Mouse (Mus musculus): ENCODE results near the gene Dnajc15. TPM values are rescaled to one million over a fixed set of nuclear protein-coding genes. Genes with fewer than 3 reads are reported as not detected.

Gene Dnajc15
- polyA plus RNA-seq, 1 experiment from 2014 or later = 107 TPM

DNA sequence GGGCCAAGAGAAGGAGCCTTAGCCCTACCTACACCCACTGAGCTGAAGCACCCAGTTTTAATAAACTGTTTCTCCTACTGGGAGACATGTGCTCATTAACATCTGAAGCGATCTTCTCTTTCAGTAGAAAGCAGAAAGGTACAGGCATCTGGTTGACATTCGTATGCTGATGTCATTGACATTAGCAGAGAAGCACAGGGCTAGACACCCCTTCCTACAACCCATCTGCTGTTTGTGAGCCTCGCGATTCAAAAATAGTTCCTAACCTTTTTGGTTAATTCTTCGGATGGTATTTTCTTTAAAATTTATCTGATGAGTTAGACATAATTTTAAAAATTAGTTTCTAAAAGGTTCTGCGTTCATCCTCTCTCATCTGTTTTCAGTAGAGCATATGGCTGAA lies 81.9 kb downstream of the Dnajc15 start:
- no peak overlapping the region for H3K9ac ChIP-seq
- ATAC-seq (ENCODE audit: insufficient number of reproducible peaks, insufficient read depth, low FRiP score, low TSS enrichment, low read depth) = no peak
- no peaks in the 10 kb centered on the region for H3K36me3 ChIP-seq
- H3K27me3 ChIP-seq = no peaks in the 10 kb centered on the region
- H3K27ac ChIP-seq = no peak overlapping the region
- WGBS = 87% methylated on average over 6 of the region's 6 CpGs
- no peaks in the 10 kb centered on the region for H3K9me3 ChIP-seq
- peaks cover 13% of the 10 kb centered on the region for H3K4me1 ChIP-seq
- H3K4me2 ChIP-seq = no peak overlapping the region
- H3K4me3 ChIP-seq = no peak overlapping the region

DNA sequence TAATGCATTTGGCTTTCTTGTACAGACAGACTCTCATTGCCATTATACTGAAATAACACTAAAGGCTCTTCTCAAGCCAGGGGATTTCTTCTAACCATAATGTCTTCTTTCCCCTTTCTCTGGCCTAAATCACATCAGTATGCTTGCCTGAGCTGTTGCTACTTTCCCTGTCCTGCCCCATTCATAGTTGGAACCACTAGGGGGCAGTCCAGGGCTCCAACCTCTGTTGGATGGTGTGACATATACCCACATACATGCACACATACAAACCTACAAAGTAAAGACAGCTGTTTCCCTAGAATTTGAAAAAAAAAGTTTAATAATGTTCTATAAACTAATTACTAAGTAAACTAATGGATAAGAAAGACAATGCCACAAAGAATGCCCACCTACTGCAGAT lies 91.7 kb downstream of the Dnajc15 start:
- Histone ChIP-seq H3K4me3 (no peak overlapping the region), H3K4me2 (no peak overlapping the region)
- ATAC-seq (ENCODE audit: insufficient number of reproducible peaks, insufficient read depth, low FRiP score, low TSS enrichment, low read depth) = no peak

DNA sequence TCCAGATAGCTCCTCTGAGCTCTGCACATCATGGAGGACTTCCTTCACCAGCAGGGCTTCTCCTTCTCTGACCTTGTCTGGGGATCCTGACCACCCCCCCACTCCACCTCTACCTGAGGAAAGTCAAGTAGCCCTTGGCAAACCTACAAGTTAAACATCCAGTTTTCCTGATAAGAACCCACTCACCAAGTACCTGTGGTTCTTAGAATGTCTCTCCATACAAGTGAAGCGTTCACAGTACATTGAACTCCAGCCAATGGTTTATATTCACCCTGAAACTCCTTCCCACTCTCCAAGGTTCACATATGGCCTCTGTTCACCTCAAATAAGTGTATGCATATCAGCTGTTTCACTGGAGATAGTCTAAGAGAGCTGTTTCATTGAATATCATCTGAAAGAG lies 97.6 kb downstream of the Dnajc15 start:
- Histone ChIP-seq H3K4me3 (no peak overlapping the region), H3K9me3 (no peaks in the 10 kb centered on the region), H3K9ac (no peak overlapping the region), H3K4me2 (no peak overlapping the region), H3K27me3 (no peaks in the 10 kb centered on the region), H3K36me3 (no peaks in the 10 kb centered on the region), H3K4me1 (no peaks in the 10 kb centered on the region), H3K27ac (no peak overlapping the region)
- ATAC-seq (ENCODE audit: insufficient number of reproducible peaks, insufficient read depth, low FRiP score, low TSS enrichment, low read depth) = no peak
- 85% methylated on average over 1 of the region's 1 CpGs for WGBS

More for the DNA sequence above, 91.7 kb downstream of the Dnajc15 start:
- H3K9ac ChIP-seq = no peak overlapping the region
- H3K27me3 ChIP-seq = no peaks in the 10 kb centered on the region
- no peak overlapping the region for H3K27ac ChIP-seq
- H3K9me3 ChIP-seq = no peaks in the 10 kb centered on the region
- H3K36me3 ChIP-seq = no peaks in the 10 kb centered on the region
- H3K4me1 ChIP-seq = no peaks in the 10 kb centered on the region

GRCm38 (mm10) chr14:77776005-77776531 lies 98.9 kb downstream of the Dnajc15 start:
- H3K36me3 ChIP-seq = no peaks in the 10 kb centered on the region
- H3K4me3 ChIP-seq = no peak overlapping the region
- H3K9me3 ChIP-seq = no peaks in the 10 kb centered on the region
- no peak overlapping the region for H3K27ac ChIP-seq
- no peak overlapping the region for H3K4me2 ChIP-seq
- H3K4me1 ChIP-seq = no peaks in the 10 kb centered on the region
- H3K27me3 ChIP-seq = no peaks in the 10 kb centered on the region
- ATAC-seq (ENCODE audit: insufficient number of reproducible peaks, insufficient read depth, low FRiP score, low TSS enrichment, low read depth) = no peak
- H3K9ac ChIP-seq = no peak overlapping the region
- WGBS = 77% methylated on average over 11 of the region's 11 CpGs

DNA sequence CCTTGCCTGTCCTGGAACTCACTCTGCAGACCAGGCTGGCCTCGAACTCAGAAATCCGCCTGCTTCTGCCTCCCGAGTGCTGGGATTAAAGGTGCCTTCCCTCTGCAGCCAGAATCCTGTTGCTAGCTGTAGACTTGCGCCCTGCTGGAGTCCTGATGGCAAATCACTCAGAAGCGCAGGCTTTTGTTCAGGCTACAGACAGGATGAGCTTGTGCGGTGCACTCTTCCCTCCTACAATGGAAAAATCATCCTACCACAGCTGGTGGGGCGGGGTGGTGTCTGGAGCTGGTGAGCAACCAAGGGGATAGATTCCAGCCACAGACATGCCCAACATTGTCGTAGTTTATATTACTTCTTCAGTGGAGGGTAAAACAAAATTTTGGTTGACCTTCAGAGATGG lies 101.6 kb downstream of the Dnajc15 start:
- no peak for ATAC-seq (ENCODE audit: insufficient number of reproducible peaks, insufficient read depth, low FRiP score, low TSS enrichment, low read depth)
- Histone ChIP-seq H3K27me3 (no peaks in the 10 kb centered on the region), H3K9me3 (no peaks in the 10 kb centered on the region), H3K4me2 (no peak overlapping the region), H3K4me3 (no peak overlapping the region), H3K36me3 (no peaks in the 10 kb centered on the region), H3K9ac (no peak overlapping the region), H3K27ac (no peak overlapping the region), H3K4me1 (no peaks in the 10 kb centered on the region)
- WGBS = 88% methylated on average over 8 of the region's 8 CpGs

GRCm38 (mm10) chr14:77771626-77772025 lies 103.3 kb downstream of the Dnajc15 start:
- H3K36me3 ChIP-seq = no peaks in the 10 kb centered on the region
- H3K9ac ChIP-seq = no peak overlapping the region
- no peaks in the 10 kb centered on the region for H3K4me1 ChIP-seq
- WGBS = 53% methylated on average over 2 of the region's 2 CpGs
- no peaks in the 10 kb centered on the region for H3K27me3 ChIP-seq
- H3K9me3 ChIP-seq = no peaks in the 10 kb centered on the region
- H3K27ac ChIP-seq = no peak overlapping the region
- H3K4me3 ChIP-seq = no peak overlapping the region
- ATAC-seq (ENCODE audit: insufficient number of reproducible peaks, insufficient read depth, low FRiP score, low TSS enrichment, low read depth) = no peak
- H3K4me2 ChIP-seq = no peak overlapping the region

Other genes starting within 250 kb of the Dnajc15 start
- 0.42 and 0.70 TPM in 2 replicates for gene Epsti1, start 29.1 kb upstream of the Dnajc15 start, polyA plus RNA-seq (2015; fragmentation: Nextera tagmentation; extraction: Ambion mirVana)
- gene Fam216b, start 213.9 kb upstream of the Dnajc15 start, polyA plus RNA-seq (2015; fragmentation: Nextera tagmentation; extraction: Ambion mirVana) = not detected in 2 replicates